Mouse (Mus musculus) MEL (cell line): ENCODE data around the gene Kdelc2. TPM values are rescaled to one million over a fixed set of nuclear protein-coding genes. Genes with fewer than 3 reads are reported as not detected.

ENCODE experiments used
- DNase-seq: peaks from one replicate; pipeline ENCODE4 v3.0.0; 2011; ENCODE audit warnings: low read depth, low spot score
- H3K27ac ChIP-seq: 2 replicates; pipeline ENCODE4 v1.5.1; 2012; ENCODE audit warnings: low read depth, mild to moderate bottlenecking, control low read depth, low read length, moderate library complexity; ENCODE audit not compliant: control insufficient read depth
- H3K27me3 ChIP-seq, 2 experiments: fragments of 150-350 bp in 1 of 2; sonication (generic) in 1 of 2; 2 replicates each; pipeline ENCODE4 v1.6.1; 2012; ENCODE audit warnings: low read length in 2 of 2, mild to moderate bottlenecking in 2 of 2, improper control_type of control experiment in 1 of 2, moderate library complexity in 1 of 2; ENCODE audit not compliant: insufficient read depth in 2 of 2, control insufficient read depth in 1 of 2
- H3K36me3 ChIP-seq, 2 experiments: 2 replicates each; pipeline ENCODE4 v1.6.1; 2012 to 2014; ENCODE audit warnings: low read length in 2 of 2, improper control_type of control experiment in 1 of 2, inconsistent platforms in 1 of 2, mild to moderate bottlenecking in 1 of 2; ENCODE audit not compliant: insufficient read depth in 2 of 2, control insufficient read depth in 1 of 2
- H3K4me1 ChIP-seq, 2 experiments: fragments of 150-350 bp in 1 of 2; sonication (generic) in 1 of 2; 2 replicates each; pipeline ENCODE4 v1.6.1; 2012; ENCODE audit warnings: low read length in 2 of 2, improper control_type of control experiment in 1 of 2, mild to moderate bottlenecking in 1 of 2; ENCODE audit not compliant: insufficient read depth in 2 of 2, control insufficient read depth in 1 of 2
- H3K4me3 ChIP-seq, 2 experiments: fragments of 150-350 bp in 1 of 2; sonication (generic) in 1 of 2; 2 replicates each; pipeline ENCODE4 v1.5.1; 2012; ENCODE audit warnings: low read depth in 2 of 2, low read length in 2 of 2, mild to moderate bottlenecking in 2 of 2, moderate library complexity in 2 of 2, control low read depth in 1 of 2, improper control_type of control experiment in 1 of 2; ENCODE audit not compliant: control insufficient read depth in 1 of 2, insufficient read depth in 1 of 2
- H3K79me2 ChIP-seq: 2 replicates; pipeline ENCODE4 v1.6.1; 2012; ENCODE audit warnings: mild to moderate bottlenecking, low read length, moderate library complexity; ENCODE audit not compliant: control insufficient read depth, poor library complexity, insufficient read depth
- H3K9ac ChIP-seq: 2 replicates; pipeline ENCODE4 v1.6.1; 2012; ENCODE audit warnings: low read depth, mild to moderate bottlenecking, control low read depth, low read length, moderate library complexity; ENCODE audit not compliant: control insufficient read depth, poor library complexity, severe bottlenecking
- H3K9me3 ChIP-seq: fragments of 150-350 bp; sonication (generic); replicated peaks from 2 replicates; pipeline ENCODE4 v1.6.1; 2012; ENCODE audit warnings: mild to moderate bottlenecking, low read length, improper control_type of control experiment, moderate library complexity; ENCODE audit not compliant: insufficient read depth
- CHD1 ChIP-seq: IDR thresholded peaks from 2 replicates; pipeline ENCODE4 v1.6.1; 2012; ENCODE audit warnings: low read depth, mild to moderate bottlenecking, inconsistent platforms, low read length, improper control_type of control experiment
- CHD2 ChIP-seq: IDR thresholded peaks from 2 replicates; pipeline ENCODE4 v1.6.1; 2011; ENCODE audit warnings: low read length, improper control_type of control experiment
- EP300 ChIP-seq, 2 experiments: IDR thresholded peaks; 2 replicates each; pipeline ENCODE4 v1.6.1; 2011; ENCODE audit warnings: improper control_type of control experiment in 2 of 2, low read length in 2 of 2, low read depth in 1 of 2, mild to moderate bottlenecking in 1 of 2
- GATA1 ChIP-seq: IDR thresholded peaks from 2 replicates; pipeline ENCODE4 v1.6.1; 2011; ENCODE audit warnings: low read depth, low read length, improper control_type of control experiment
- MAZ ChIP-seq: IDR thresholded peaks from 2 replicates; pipeline ENCODE4 v1.6.1; 2012; ENCODE audit warnings: low read depth, mild to moderate bottlenecking, inconsistent platforms, low read length, improper control_type of control experiment
- MXI1 ChIP-seq: IDR thresholded peaks from 2 replicates; pipeline ENCODE4 v1.6.1; 2011; ENCODE audit warnings: mild to moderate bottlenecking, low read depth, low read length, improper control_type of control experiment
- MYC ChIP-seq: IDR thresholded peaks from 2 replicates; pipeline ENCODE4 v1.6.1; 2011; ENCODE audit warnings: low read depth, mild to moderate bottlenecking, low read length, improper control_type of control experiment, moderate library complexity
- RAD21 ChIP-seq: IDR thresholded peaks from 2 replicates; pipeline ENCODE4 v1.6.1; 2011; ENCODE audit warnings: mild to moderate bottlenecking, low read depth, low read length, improper control_type of control experiment
- SIN3A ChIP-seq: IDR thresholded peaks from 2 replicates; pipeline ENCODE4 v1.6.1; 2012; ENCODE audit warnings: low read length, improper control_type of control experiment, inconsistent platforms
- UBTF ChIP-seq: IDR thresholded peaks from 2 replicates; pipeline ENCODE4 v1.6.1; 2012; ENCODE audit warnings: low read depth, mild to moderate bottlenecking, inconsistent platforms, low read length, improper control_type of control experiment, moderate library complexity, borderline replicate concordance; ENCODE audit not compliant: insufficient read depth
- USF2 ChIP-seq, 2 experiments: IDR thresholded peaks; 2 replicates each; pipeline ENCODE4 v1.6.1; 2011 to 2012; ENCODE audit warnings: improper control_type of control experiment in 2 of 2, low read length in 2 of 2, borderline replicate concordance in 1 of 2, inconsistent platforms in 1 of 2, low read depth in 1 of 2, mild to moderate bottlenecking in 1 of 2; ENCODE audit not compliant: insufficient read depth in 1 of 2
- ZNF384 ChIP-seq: IDR thresholded peaks from 2 replicates; pipeline ENCODE4 v1.6.1; 2012; ENCODE audit warnings: low read depth, mild to moderate bottlenecking, inconsistent platforms, low read length, improper control_type of control experiment
- polyA plus RNA-seq, 2 experiments: library from polyadenylated mRNA; stranded (reverse) in 1 of 2; unstranded in 1 of 2; fragments of >175 nt in 1 of 2; fragments of >200 nt in 1 of 2; gene quantifications; 2 replicates each; pipeline versions ENCODE4 v1.2.1 to v1.2.4; 2012; ENCODE audit warnings: low replicate concordance in 2 of 2, low read depth in 1 of 2; ENCODE audit not compliant: insufficient read length in 2 of 2, insufficient read depth in 1 of 2, missing spikeins in 1 of 2
- total RNA-seq: library from RNA; depleted of rRNA; stranded (reverse); fragments of 300-350 nt; gene quantifications from 2 replicates; pipeline ENCODE4 v1.2.3, GENCODE M21; 2012

Gene Kdelc2
- total and polyA plus RNA-seq, 3 experiments = 0.04 to 0.31 TPM; not detected in 1

- no peaks in the 10 kb centered on the region for H3K36me3 ChIP-seq
- no peak overlapping the region for H3K4me3 ChIP-seq
- H3K9me3 ChIP-seq = no peaks in the 10 kb centered on the region
- no peaks in the 10 kb centered on the region; a peak in 1 of 4 replicates for H3K4me1 ChIP-seq
- no peak overlapping the region for H3K27ac ChIP-seq
- no peak overlapping the region for H3K9ac ChIP-seq
- no peak for TF ChIP-seq SIN3A
- TF ChIP-seq USF2 (IDR thresholded peaks at IDR 0.05; ENCODE audit: borderline replicate concordance in 1 of 2, insufficient read depth in 1 of 2, low read depth in 1 of 2, low read length in 2 of 2) = no peak
- TF ChIP-seq MXI1 = no peak
- TF ChIP-seq GATA1 = no peak
- TF ChIP-seq UBTF = no peak
- TF ChIP-seq RAD21 = no peak
- no peak for TF ChIP-seq CHD2
- no peaks in the 10 kb centered on the region for H3K27me3 ChIP-seq
- H3K79me2 ChIP-seq = no peaks in the 10 kb centered on the region
- no peak for DNase-seq
Observed at GRCm38 (mm10) chr9:53400696-53401095, 16.9 kb downstream of the Kdelc2 start.

DNA sequence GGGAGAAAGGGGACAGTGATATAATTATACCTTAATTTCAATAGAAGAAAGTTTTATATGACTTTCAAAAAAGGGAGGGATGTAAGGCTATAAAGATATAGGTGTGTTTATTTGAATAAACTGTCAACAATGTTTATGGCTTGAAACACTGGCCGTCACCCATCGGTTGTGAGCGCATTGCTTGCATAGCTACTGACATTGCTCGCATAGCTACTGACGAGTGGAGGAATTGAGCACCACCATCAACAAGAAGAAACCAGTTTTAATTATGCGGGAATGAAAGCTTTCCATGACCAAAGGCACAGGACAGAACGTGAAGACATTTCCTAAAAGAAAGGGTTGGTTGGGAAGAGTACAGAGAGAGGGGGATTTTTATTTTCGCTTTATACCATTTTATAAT lies 17.3 kb downstream of the Kdelc2 start:
- Histone ChIP-seq H3K9me3 (no peaks in the 10 kb centered on the region), H3K27me3 (no peaks in the 10 kb centered on the region), H3K27ac (no peak overlapping the region), H3K4me1 (no peaks in the 10 kb centered on the region; a peak in 1 of 4 replicates), H3K4me3 (no peak overlapping the region), H3K9ac (no peak overlapping the region), H3K79me2 (no peaks in the 10 kb centered on the region), H3K36me3 (no peaks in the 10 kb centered on the region)
- no peak for DNase-seq
- TF ChIP-seq ZNF384 (no peak), CHD1 (no peak), USF2 (IDR thresholded peaks at IDR 0.05; ENCODE audit: borderline replicate concordance in 1 of 2, insufficient read depth in 1 of 2, low read depth in 1 of 2, low read length in 2 of 2) (no peak), GATA1 (no peak), MAZ (no peak)

DNA sequence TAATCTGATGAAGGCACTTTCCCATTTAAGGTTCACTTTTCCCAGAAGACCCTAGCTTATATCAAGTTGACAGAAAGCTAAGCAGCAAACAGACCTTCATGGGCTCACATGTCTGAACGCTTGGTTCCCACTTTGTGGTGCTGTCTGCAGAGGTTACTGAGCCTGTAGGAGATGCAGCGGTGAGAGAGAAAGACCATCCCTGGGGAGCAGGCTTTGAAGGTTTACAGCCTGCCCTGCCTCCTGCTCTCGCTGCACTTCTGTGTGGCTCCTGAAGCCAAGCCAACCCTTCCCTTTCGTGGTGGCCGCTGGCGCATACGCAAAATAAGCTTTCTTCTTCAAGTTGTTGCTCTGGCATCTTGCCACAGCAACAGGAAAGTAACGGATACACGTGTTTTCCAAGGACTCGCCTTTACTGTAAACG lies 18.5 kb downstream of the Kdelc2 start, which contains the start of gene 4930550C14Rik:
Gene 4930550C14Rik (plus strand): TSS at position 35 of the 421 bp plus-strand sequence.
- no peaks in the 10 kb centered on the region for H3K9me3 ChIP-seq
- H3K27ac ChIP-seq = no peak within 1 kb of the TSS
- no peaks in the 10 kb centered on the region; a peak in 1 of 4 replicates for H3K4me1 ChIP-seq
- no peak for DNase-seq
- H3K36me3 ChIP-seq = no peaks in the 10 kb centered on the region
- H3K27me3 ChIP-seq = no peaks in the 10 kb centered on the region
- no peaks in the 10 kb centered on the region for H3K79me2 ChIP-seq
- TF ChIP-seq MYC (no peak), EP300 (IDR thresholded peaks at IDR 0.05; ENCODE audit: low read depth in 1 of 2, low read length in 2 of 2) (no peak)
- no peak within 1 kb of the TSS for H3K4me3 ChIP-seq
- no peak within 1 kb of the TSS for H3K9ac ChIP-seq
